Comparison of ENCODE assay signal across 7 mouse cellular contexts in genomic region chr5:49525242-49525612, GRCm38 (mm10). TPM values are rescaled to one million over a fixed set of nuclear protein-coding genes. Genes with fewer than 3 reads are reported as not detected.
DNase-seq lines count a peak whose midpoint lies in the region; ATAC-seq lines count a peak whose summit lies in the region.

No protein-coding gene starts in this region.

- no peak overlapping the region for H3K27ac ChIP-seq in embryonic facial prominence, embryonic 10.5 days (replicated peaks)
- no peak overlapping the region for H3K27ac ChIP-seq in midbrain, embryonic 13.5 days

- peak; percentile 24 for DNase-seq in retina, postnatal 1 day
- no peak for DNase-seq in retina, embryonic 14.5 days (ENCODE audit: low spot score)
- no peak for DNase-seq in embryonic facial prominence, embryonic 10.5 days (ENCODE audit: low spot score)
- DNase-seq in kidney, adult 8-10 months: peak; percentile 34 to 49
- DNase-seq in MN1 (ENCODE audit: low spot score): no peak

- 67% methylated on average over 4 of the region's 4 CpGs for WGBS in embryonic facial prominence, embryonic 10.5 days
- 66% methylated on average over 4 of the region's 4 CpGs for WGBS in midbrain, embryonic 13.5 days

- peaks cover 6% of the 10 kb centered on the region; the same call in 1 of the 2 replicates for H3K4me1 ChIP-seq in embryonic facial prominence, embryonic 10.5 days
- 0 out of 2 replicates have a peak, but pooled peaks cover 5% of the 10 kb centered on the region for H3K4me1 ChIP-seq in midbrain, embryonic 13.5 days (replicated peaks)

- H3K27me3 ChIP-seq in embryonic facial prominence, embryonic 10.5 days (replicated peaks; ENCODE audit: low read depth, poor library complexity, severe bottlenecking): peaks cover 45% of the 10 kb centered on the region
- peaks cover 20% of the 10 kb centered on the region for H3K27me3 ChIP-seq in midbrain, embryonic 13.5 days

- no peaks in the 10 kb centered on the region for H3K36me3 ChIP-seq in embryonic facial prominence, embryonic 10.5 days (replicated peaks)
- H3K36me3 ChIP-seq in midbrain, embryonic 13.5 days: no peaks in the 10 kb centered on the region

- H3K9ac ChIP-seq in midbrain, embryonic 13.5 days (replicated peaks): no peak overlapping the region

- ATAC-seq in midbrain, embryonic 13.5 days: peak; percentile 46
- no peak for ATAC-seq in erythroblast, adult 5-6 weeks (replicated peaks; ENCODE audit: low FRiP score, poor library complexity, severe bottlenecking)

- no peaks in the 10 kb centered on the region for H3K9me3 ChIP-seq in embryonic facial prominence, embryonic 10.5 days
- H3K9me3 ChIP-seq in midbrain, embryonic 13.5 days: no peaks in the 10 kb centered on the region

- peak overlapping the region; percentile 91 for H3K4me2 ChIP-seq in midbrain, embryonic 13.5 days (replicated peaks)

- H3K4me3 ChIP-seq in embryonic facial prominence, embryonic 10.5 days: peak overlapping the region; percentile 63; the same call in 1 of the 2 replicates
- peak overlapping the region; percentile 57; the same call in 1 of the 2 replicates for H3K4me3 ChIP-seq in midbrain, embryonic 13.5 days (replicated peaks)

RNA-seq across cellular contexts. Expression of gene Kcnip4, which starts 0.5 kb away (rescaled TPM):
- polyA plus RNA-seq in embryonic facial prominence, embryonic 10.5 days (2016; fragmentation: Nextera tagmentation; extraction: Ambion mirVana): 0.84 and 0.98 TPM in 2 replicates
- 6.8 and 7.3 TPM in 2 replicates for polyA plus RNA-seq in midbrain, embryonic 13.5 days (2015; fragmentation: Nextera tagmentation; extraction: Ambion mirVana)
- not detected in 2 replicates for total RNA-seq in erythroblast, adult 5-6 weeks (2015; ENCODE audit: low replicate concordance)
- total RNA-seq in erythroblast, adult 5-6 weeks (2017; ENCODE audit: low replicate concordance): not detected in 2 replicates

Comparison
In these comparisons a context has a peak if more than half of its experiments do, and no peak if none do; other contexts are left out.
1. DNase-seq: peak in retina, postnatal 1 day (single experiment) and kidney, adult 8-10 months (2 of 2); none in retina, embryonic 14.5 days (single experiment), embryonic facial prominence, embryonic 10.5 days (single experiment) and MN1 (single experiment).